Mouse (Mus musculus) midbrain, postnatal 0 days (tissue): ENCODE measurements around the gene Lpcat2. TPM values are rescaled to one million over a fixed set of nuclear protein-coding genes. Genes with fewer than 3 reads are reported as not detected.
"Not testable (repeated sequence)": the region's sequence is repeated elsewhere in the genome, so short reads cannot be mapped to it uniquely, and the experiment has no call there.

Experiments used
- ATAC-seq: fragments of 200-750 bp; cut with Nextera tagmentation; 2 replicates; pipeline ENCODE4 v1.8.0; 2017; ENCODE audit warnings: moderate number of reproducible peaks, mild to moderate bottlenecking, moderate TSS enrichment, moderate library complexity; ENCODE audit not compliant: low FRiP score
- DNase-seq: peaks from one replicate; pipeline ENCODE4 v3.0.0-alpha.2; 2015; ENCODE audit warnings: low spot score
- H3K27ac ChIP-seq: fragments of 300-500 bp; sonication (generic); 2 replicates; pipeline ENCODE4 v1.5.1; 2014; ENCODE audit warnings: low read depth, mild to moderate bottlenecking, low read length, mixed read lengths
- H3K27me3 ChIP-seq: fragments of 300-500 bp; sonication (generic); 2 replicates; pipeline ENCODE4 v1.6.1; 2014; ENCODE audit warnings: low read length, control low read depth, mixed read lengths; ENCODE audit not compliant: insufficient read depth
- H3K36me3 ChIP-seq: fragments of 300-500 bp; sonication (generic); 2 replicates; pipeline ENCODE4 v1.6.1; 2014; ENCODE audit warnings: low read length, control low read depth, mixed read lengths; ENCODE audit not compliant: insufficient read depth
- H3K4me1 ChIP-seq: fragments of 300-500 bp; sonication (generic); 2 replicates; pipeline ENCODE4 v1.6.1; 2014; ENCODE audit warnings: mild to moderate bottlenecking, control low read depth, antibody characterized with exemption, low read length, mixed read lengths; ENCODE audit not compliant: insufficient read depth
- H3K4me2 ChIP-seq: fragments of 300-500 bp; sonication (generic); 2 replicates; pipeline ENCODE4 v1.6.1; 2014; ENCODE audit warnings: low read depth, mild to moderate bottlenecking, low read length, mixed read lengths; ENCODE audit not compliant: poor library complexity, severe bottlenecking
- H3K4me3 ChIP-seq: fragments of 300-500 bp; sonication (generic); 2 replicates; pipeline ENCODE4 v1.5.1; 2014; ENCODE audit warnings: low read depth, mild to moderate bottlenecking, low read length, moderate library complexity
- H3K9ac ChIP-seq: fragments of 300-500 bp; sonication (generic); replicated peaks from 2 replicates; pipeline ENCODE4 v1.6.1; 2014; ENCODE audit warnings: mild to moderate bottlenecking, low read length, moderate library complexity, mixed read lengths; ENCODE audit not compliant: poor library complexity, severe bottlenecking
- H3K9me3 ChIP-seq: fragments of 300-500 bp; sonication (generic); 2 replicates; pipeline ENCODE4 v1.6.1; 2016; ENCODE audit warnings: low read length, control low read depth
- CTCF ChIP-seq: IDR thresholded peaks from 2 replicates; pipeline ENCODE4 v1.5.1; 2016; ENCODE audit warnings: antibody characterized with exemption, mild to moderate bottlenecking
- WGBS: fragments of 180-500 bp; shearing (Covaris S2); extraction: QIAGEN DNeasy Blood & Tissue Kit; methylation state at CpG from one replicate; pipeline ENCODE4 v1.1.7; 2014; 5-methylcytosine and 5-hydroxymethylcytosine counted together
- polyA plus RNA-seq: library from polyadenylated mRNA; unstranded; fragments of >200 nt; fragmentation: Nextera tagmentation; extraction: Ambion mirVana; gene quantifications from 2 replicates; pipeline ENCODE4 v1.2.1, GENCODE M21; 2015
- total RNA-seq: library from RNA; depleted of rRNA; stranded (reverse); fragments of >200 nt; gene quantifications from 2 replicates; pipeline ENCODE4 v1.2.3, GENCODE M21; 2014

Gene Lpcat2
- total and polyA plus RNA-seq, 2 experiments from 2014 or later: 6.2 to 11.2 TPM

DNA sequence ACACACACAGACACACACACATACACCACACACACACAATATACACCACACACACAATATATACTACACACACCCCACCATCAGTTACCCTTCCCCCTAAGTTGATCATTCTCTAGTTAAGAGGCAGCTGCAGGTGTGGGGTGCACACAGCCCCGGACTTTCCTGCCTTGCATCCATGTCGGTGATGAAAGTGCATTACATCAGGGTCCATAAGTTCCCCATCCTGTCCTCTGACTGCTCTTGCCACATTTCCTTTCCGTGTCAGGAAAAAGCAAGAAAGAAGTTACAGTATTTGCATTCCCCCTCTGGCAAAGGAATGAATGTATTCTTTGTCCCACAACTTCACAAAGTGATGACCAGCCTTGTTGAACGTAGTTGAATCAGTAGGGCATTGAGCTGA, 26.1 kb downstream of the Lpcat2 start:
- ATAC-seq: no peak

DNA sequence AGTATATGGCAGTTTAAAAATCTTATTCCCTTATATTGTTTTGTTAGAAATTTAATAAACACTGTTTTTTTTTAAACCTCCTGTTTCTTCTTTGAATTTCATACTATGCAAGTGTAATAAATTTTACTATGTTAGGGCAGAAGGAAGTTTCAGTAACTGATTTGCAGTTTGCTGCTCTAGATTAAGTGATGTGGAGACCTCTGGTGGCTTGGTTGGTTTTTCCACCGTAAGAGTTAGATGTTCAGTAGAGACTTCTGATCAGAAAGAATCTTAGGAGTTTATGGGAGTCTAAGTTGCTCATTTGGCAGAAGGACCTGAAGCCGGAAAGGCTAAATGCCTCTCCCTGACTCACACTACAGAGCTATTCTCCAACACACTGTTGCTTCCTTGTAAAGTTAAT, 28.6 kb downstream of the Lpcat2 start:
- no peaks in the 10 kb centered on the region for H3K4me1 ChIP-seq
- H3K27me3 ChIP-seq: no peaks in the 10 kb centered on the region
- peak; percentile 68 for TF ChIP-seq CTCF
- no peak for DNase-seq
- H3K9me3 ChIP-seq: no peaks in the 10 kb centered on the region
- ATAC-seq: no peak
- no peak overlapping the region for H3K4me2 ChIP-seq
- 73% methylated on average over 2 of the region's 2 CpGs for WGBS
- H3K4me3 ChIP-seq: no peak overlapping the region
- H3K27ac ChIP-seq: no peak overlapping the region
- no peak overlapping the region for H3K9ac ChIP-seq
- no peaks in the 10 kb centered on the region for H3K36me3 ChIP-seq

More for the DNA sequence above, 26.1 kb downstream of the Lpcat2 start:
- 76% methylated on average over 4 of the region's 4 CpGs for WGBS
- Histone ChIP-seq H3K9me3 (no peaks in the 10 kb centered on the region), H3K27ac (no peak overlapping the region), H3K4me2 (no peak overlapping the region), H3K9ac (no peak overlapping the region), H3K4me3 (no peak overlapping the region), H3K36me3 (no peaks in the 10 kb centered on the region), H3K4me1 (no peaks in the 10 kb centered on the region), H3K27me3 (no peaks in the 10 kb centered on the region)
- no peak for DNase-seq
- TF ChIP-seq CTCF: no peak

GRCm38 (mm10) chr8:92892216-92892615, 37.1 kb downstream of the Lpcat2 start:
- not testable (repeated sequence) for H3K9ac ChIP-seq, H3K9me3 ChIP-seq, H3K4me1 ChIP-seq, H3K36me3 ChIP-seq, DNase-seq, ATAC-seq, H3K4me3 ChIP-seq, H3K27me3 ChIP-seq, H3K4me2 ChIP-seq, H3K27ac ChIP-seq
- WGBS: 58% methylated on average over 3 of the region's 3 CpGs

DNA sequence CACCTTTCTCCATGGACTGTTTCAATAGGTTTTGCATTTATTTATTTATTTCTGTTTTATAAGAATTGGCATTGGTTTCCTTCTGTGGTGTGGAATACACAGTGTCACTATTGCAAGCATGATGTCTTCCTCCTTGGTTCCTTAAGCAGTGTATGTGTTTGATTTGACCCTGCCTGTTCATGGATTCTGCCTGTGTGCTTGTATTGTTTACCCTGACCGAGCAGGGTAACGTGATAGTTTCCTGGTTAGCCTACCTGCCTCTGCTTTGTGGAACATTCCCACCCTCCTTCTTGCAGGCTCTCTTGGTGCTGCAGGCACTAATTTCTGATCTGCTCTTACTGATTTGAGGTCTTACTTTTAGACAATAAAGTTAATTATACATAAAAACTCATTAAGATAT, 38.7 kb downstream of the Lpcat2 start:
- Histone ChIP-seq H3K9ac (no peak overlapping the region), H3K4me1 (no peaks in the 10 kb centered on the region), H3K27me3 (no peaks in the 10 kb centered on the region), H3K36me3 (no peaks in the 10 kb centered on the region), H3K4me3 (no peak overlapping the region), H3K4me2 (no peak overlapping the region), H3K9me3 (no peaks in the 10 kb centered on the region), H3K27ac (no peak overlapping the region)
- ATAC-seq: no peak
- no peak for DNase-seq
- no peak for TF ChIP-seq CTCF
- 84% methylated on average over 2 of the region's 2 CpGs for WGBS

- H3K9ac ChIP-seq: no peak overlapping the region
- peaks cover 2% of the 10 kb centered on the region; the same call in 1 of the 2 replicates for H3K36me3 ChIP-seq
- H3K27me3 ChIP-seq: no peaks in the 10 kb centered on the region
- WGBS: 89% methylated on average over 7 of the region's 7 CpGs
- H3K4me3 ChIP-seq: no peak overlapping the region
- no peaks in the 10 kb centered on the region for H3K4me1 ChIP-seq
- TF ChIP-seq CTCF: no peak
- DNase-seq (no peak), ATAC-seq (no peak)
- no peak overlapping the region for H3K4me2 ChIP-seq
- no peaks in the 10 kb centered on the region for H3K9me3 ChIP-seq
- H3K27ac ChIP-seq: no peak overlapping the region
These were observed 39.9 kb downstream of the Lpcat2 start for GRCm38 (mm10) chr8:92895053-92895452.

DNA sequence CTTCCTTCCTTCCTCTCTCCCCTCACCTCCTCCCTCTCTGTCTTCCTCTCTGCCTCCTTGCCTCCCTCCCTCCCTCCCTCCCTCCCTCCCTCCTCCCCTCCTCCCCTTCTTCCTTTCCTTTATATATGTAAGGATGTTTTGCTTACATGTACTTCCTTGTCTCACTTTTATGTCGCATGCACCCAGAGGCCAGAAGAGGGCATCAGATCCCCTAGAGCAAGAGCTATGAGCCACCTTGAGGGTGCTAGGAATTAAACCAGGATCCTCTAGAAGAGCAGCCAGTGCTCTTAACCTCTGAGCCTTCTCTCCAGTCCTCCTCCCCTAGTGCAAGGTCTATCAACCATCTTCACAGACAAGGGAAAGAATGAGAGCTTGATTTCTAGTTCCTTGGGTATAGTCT, 40.9 kb downstream of the Lpcat2 start:
- no peak overlapping the region for H3K4me2 ChIP-seq
- DNase-seq: no peak
- H3K27me3 ChIP-seq: no peaks in the 10 kb centered on the region
- TF ChIP-seq CTCF: peak; percentile 1; the same call in 1 of the 2 replicates
- H3K4me3 ChIP-seq: no peak overlapping the region
- ATAC-seq: no peak
- H3K36me3 ChIP-seq: peaks cover 2% of the 10 kb centered on the region; the same call in 1 of the 2 replicates
- 78% methylated on average over 1 of the region's 1 CpGs for WGBS
- H3K9me3 ChIP-seq: no peaks in the 10 kb centered on the region
- H3K27ac ChIP-seq: no peak overlapping the region
- H3K9ac ChIP-seq: no peak overlapping the region
- H3K4me1 ChIP-seq: no peaks in the 10 kb centered on the region
